Mouse (Mus musculus) myocyte (in vitro differentiated cells): Measurements from ENCODE around the gene Rsg1. TPM values are rescaled to one million over a fixed set of nuclear protein-coding genes. Genes with fewer than 3 reads are reported as not detected.

Experiments
- H3K27me3 ChIP-seq: one replicate; pipeline ENCODE4 v1.6.1; 2011; ENCODE audit not compliant: control insufficient read depth, insufficient read depth, insufficient read length
- H3K36me3 ChIP-seq: one replicate; pipeline ENCODE4 v1.6.1; 2011; ENCODE audit not compliant: control insufficient read depth, insufficient read depth
- H3K4me2 ChIP-seq: one replicate; pipeline ENCODE4 v1.6.1; 2011; ENCODE audit warnings: low read depth, control low read depth
- H3K4me3 ChIP-seq: one replicate; pipeline ENCODE4 v1.5.1; 2011; ENCODE audit warnings: mild to moderate bottlenecking, control low read depth, moderate library complexity
- H3K79me2 ChIP-seq: one replicate; pipeline ENCODE4 v1.6.1; 2011; ENCODE audit not compliant: control insufficient read depth, insufficient read depth
- H3ac ChIP-seq: one replicate; pipeline ENCODE4 v1.6.1; 2011; ENCODE audit not compliant: control insufficient read depth, insufficient read length
- CEBPB ChIP-seq: IDR thresholded peaks from 2 replicates; pipeline ENCODE4 v1.6.1; 2011; ENCODE audit warnings: mild to moderate bottlenecking, moderate library complexity; ENCODE audit not compliant: poor library complexity, insufficient read depth, severe bottlenecking
- E2F4 ChIP-seq: IDR thresholded peaks from one replicate; pipeline ENCODE4 v1.6.1; 2011; ENCODE audit warnings: mild to moderate bottlenecking, control low read depth, moderate library complexity; ENCODE audit not compliant: insufficient read depth
- MAX ChIP-seq: IDR thresholded peaks from one replicate; pipeline ENCODE4 v1.6.1; 2011; ENCODE audit warnings: low read depth, mild to moderate bottlenecking, control low read depth
- MYOD1 ChIP-seq, 3 experiments: IDR thresholded peaks; one replicate each; pipeline ENCODE4 v1.6.1; 2011; ENCODE audit warnings: control low read depth in 2 of 3, low read depth in 2 of 3, mild to moderate bottlenecking in 2 of 3, moderate library complexity in 1 of 3; ENCODE audit not compliant: insufficient read length in 2 of 3, control insufficient read depth in 1 of 3
- MYOG ChIP-seq, 3 experiments: IDR thresholded peaks; one replicate each; pipeline ENCODE4 v1.6.1; 2011; ENCODE audit warnings: control low read depth in 2 of 3, low read depth in 2 of 3, mild to moderate bottlenecking in 2 of 3; ENCODE audit not compliant: insufficient read length in 2 of 3, control insufficient read depth in 1 of 3, insufficient read depth in 1 of 3
- POLR2A ChIP-seq: IDR thresholded peaks from one replicate; pipeline ENCODE4 v1.6.1; 2011; ENCODE audit warnings: low read depth, mild to moderate bottlenecking, control low read depth, moderate library complexity; ENCODE audit not compliant: insufficient read length
- POLR2AphosphoS2 ChIP-seq: IDR thresholded peaks from one replicate; pipeline ENCODE4 v1.6.1; 2011; ENCODE audit warnings: low read depth, control low read depth; ENCODE audit not compliant: insufficient read length
- REST ChIP-seq: IDR thresholded peaks from one replicate; pipeline ENCODE4 v1.6.1; 2011; ENCODE audit warnings: mild to moderate bottlenecking, control low read depth, moderate library complexity; ENCODE audit not compliant: insufficient read depth, insufficient read length
- SRF ChIP-seq: IDR thresholded peaks from one replicate; pipeline ENCODE4 v1.6.1; 2011; ENCODE audit warnings: low read depth; ENCODE audit not compliant: control insufficient read depth, insufficient read length
- TCF12 ChIP-seq: IDR thresholded peaks from one replicate; pipeline ENCODE4 v1.6.1; 2011; ENCODE audit warnings: mild to moderate bottlenecking, control low read depth; ENCODE audit not compliant: poor library complexity, insufficient read depth, severe bottlenecking
- TCF3 ChIP-seq: IDR thresholded peaks from one replicate; pipeline ENCODE4 v1.6.1; 2011; ENCODE audit warnings: low read depth, control low read depth; ENCODE audit not compliant: insufficient read length
- USF1 ChIP-seq: IDR thresholded peaks from one replicate; pipeline ENCODE4 v1.6.1; 2011; ENCODE audit warnings: low read depth, mild to moderate bottlenecking, control low read depth, moderate library complexity
- polyA plus RNA-seq: library from polyadenylated mRNA; unstranded; fragments of >200 nt; fragmentation: generic; extraction: Trizol; gene quantifications from one replicate; pipeline ENCODE4 v1.2.1, GENCODE M21; 2012; ENCODE audit warnings: missing spikeins

The Rsg1 gene
- polyA plus RNA-seq, 1 experiment = 0.78 TPM

DNA sequence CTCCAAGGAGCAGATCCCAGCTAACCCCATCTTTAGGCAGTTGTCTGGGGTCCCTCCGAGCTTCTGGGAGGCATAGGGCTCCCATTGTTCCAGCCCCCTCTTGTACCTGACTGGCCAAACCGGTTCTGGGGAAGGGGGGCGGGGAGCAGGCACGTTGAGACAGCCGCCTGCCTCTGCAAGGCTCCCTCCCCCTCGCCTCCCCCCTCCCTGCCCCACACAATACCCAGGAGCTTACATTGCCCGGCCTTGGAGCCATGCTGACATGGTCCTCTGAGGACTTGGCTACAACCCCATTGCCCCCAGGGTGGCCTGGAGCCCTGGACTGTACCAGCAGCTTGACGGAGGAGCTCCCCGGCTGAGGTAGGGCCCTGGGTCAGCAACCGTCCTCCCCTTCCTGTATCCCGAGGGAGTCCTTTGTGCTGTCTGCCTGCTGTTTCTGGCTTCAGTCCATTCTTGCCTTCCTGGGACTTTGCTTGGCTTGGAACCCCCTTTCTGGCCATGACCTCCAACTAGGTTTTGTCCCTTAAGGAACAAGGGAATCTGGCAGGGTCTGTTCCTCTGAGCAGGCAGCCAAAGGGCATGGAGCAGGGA, 29.0 kb downstream of the Rsg1 start:
- no peak overlapping the region for H3K4me3 ChIP-seq
- H3K79me2 ChIP-seq = no peaks in the 10 kb centered on the region
- peak overlapping the region; percentile 21 for H3K4me2 ChIP-seq
- no peak overlapping the region for H3ac ChIP-seq
- H3K36me3 ChIP-seq = no peaks in the 10 kb centered on the region
- H3K27me3 ChIP-seq = no peaks in the 10 kb centered on the region
- TF ChIP-seq MYOG (IDR thresholded peaks at IDR 0.05; ENCODE audit: control insufficient read depth in 1 of 3, insufficient read depth in 1 of 3, insufficient read length in 2 of 3, low read depth in 2 of 3) (no peak), MYOD1 (IDR thresholded peaks at IDR 0.05; ENCODE audit: control insufficient read depth in 1 of 3, insufficient read length in 2 of 3, low read depth in 2 of 3) (no peak), POLR2AphosphoS2 (no peak), REST (no peak), SRF (no peak), USF1 (no peak), E2F4 (no peak), POLR2A (no peak), CEBPB (no peak), TCF12 (no peak), MAX (no peak), TCF3 (no peak)

DNA sequence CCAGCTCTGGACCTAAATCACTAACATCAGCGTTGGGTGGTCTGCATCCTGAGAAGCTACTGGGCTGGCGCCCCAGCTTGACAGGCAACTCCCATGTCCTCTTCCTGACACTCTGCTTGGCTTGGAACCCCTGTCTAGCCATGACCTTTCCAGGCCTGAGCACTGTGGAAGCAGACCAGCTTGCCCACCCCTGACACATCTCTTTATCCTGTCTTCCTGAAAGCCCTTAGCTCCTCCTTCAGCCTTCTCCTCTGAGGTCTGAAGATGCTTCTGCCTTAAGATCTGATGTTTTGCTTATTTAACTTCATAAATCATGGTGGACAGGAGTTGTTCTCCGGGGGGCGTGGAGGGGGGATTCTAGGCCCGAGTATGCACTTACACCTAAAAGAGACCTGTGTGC, 29.9 kb downstream of the Rsg1 start:
- no peaks in the 10 kb centered on the region for H3K36me3 ChIP-seq
- H3ac ChIP-seq = no peak overlapping the region
- H3K4me3 ChIP-seq = no peak overlapping the region
- no peaks in the 10 kb centered on the region for H3K79me2 ChIP-seq
- no peak overlapping the region for H3K4me2 ChIP-seq
- TF ChIP-seq TCF12 (no peak), USF1 (no peak), POLR2AphosphoS2 (no peak), POLR2A (no peak), REST (no peak), MYOD1 (IDR thresholded peaks at IDR 0.05; ENCODE audit: control insufficient read depth in 1 of 3, insufficient read length in 2 of 3, low read depth in 2 of 3) (no peak), MAX (no peak), SRF (no peak), MYOG (IDR thresholded peaks at IDR 0.05; ENCODE audit: control insufficient read depth in 1 of 3, insufficient read depth in 1 of 3, insufficient read length in 2 of 3, low read depth in 2 of 3) (no peak), E2F4 (no peak), TCF3 (no peak), CEBPB (no peak)
- H3K27me3 ChIP-seq = no peaks in the 10 kb centered on the region

DNA sequence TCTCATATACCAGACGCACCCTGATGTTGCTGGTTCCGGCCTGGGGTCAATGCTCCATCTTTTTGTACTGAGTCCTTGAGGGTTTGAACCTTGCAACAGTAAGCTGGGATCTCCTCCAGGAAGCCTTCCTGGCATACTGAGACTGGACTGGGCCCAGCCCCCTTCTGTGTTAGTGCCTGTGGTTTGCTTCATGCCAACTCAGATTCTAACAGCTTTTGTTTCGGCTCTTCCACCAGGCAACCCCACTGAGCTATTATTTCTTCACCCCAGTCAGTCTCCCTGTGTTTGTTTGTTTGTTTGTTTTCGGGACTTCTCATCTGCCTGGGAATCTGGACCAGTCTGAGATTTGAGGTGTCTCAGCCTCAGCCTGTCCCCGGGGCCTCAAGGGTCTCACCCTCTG, 30.6 kb downstream of the Rsg1 start:
- Histone ChIP-seq H3K79me2 (no peaks in the 10 kb centered on the region), H3K36me3 (no peaks in the 10 kb centered on the region), H3K27me3 (no peaks in the 10 kb centered on the region), H3K4me2 (peak overlapping the region; percentile 99), H3ac (peak overlapping the region; percentile 52), H3K4me3 (peak overlapping the region; percentile 31)
- TF ChIP-seq TCF12 (no peak), MAX (no peak), CEBPB (no peak), USF1 (no peak)

DNA sequence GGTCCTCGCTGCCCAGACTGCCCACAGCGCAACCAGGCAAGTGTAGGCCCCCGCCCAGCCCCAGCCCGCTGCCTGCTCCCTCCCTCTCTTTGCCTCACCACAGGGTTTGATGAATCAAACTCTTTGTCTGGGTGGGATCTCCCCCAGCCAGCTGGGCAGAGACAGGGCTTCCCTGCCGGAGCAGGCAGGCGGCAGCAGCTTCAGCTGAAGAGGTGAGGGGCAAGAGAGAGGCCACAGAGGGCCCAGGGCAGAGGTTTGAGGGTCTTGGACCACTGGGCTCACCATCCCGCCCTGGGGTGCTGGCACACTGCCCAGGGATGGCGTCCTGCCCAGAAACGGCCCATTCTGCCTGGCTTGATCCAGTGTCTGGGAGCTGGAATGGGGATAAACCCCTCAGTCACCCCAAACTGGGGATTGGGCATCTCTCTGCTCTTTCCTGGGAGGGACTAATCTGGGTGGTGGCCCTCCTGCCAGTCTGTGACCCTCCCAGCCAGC, 31.2 kb downstream of the Rsg1 start:
- peak overlapping the region; percentile 99 for H3K4me2 ChIP-seq

More for the DNA sequence above, 31.2 kb downstream of the Rsg1 start:
- Histone ChIP-seq H3K36me3 (no peaks in the 10 kb centered on the region), H3ac (peak overlapping the region; percentile 52), H3K4me3 (peak overlapping the region; percentile 31), H3K79me2 (no peaks in the 10 kb centered on the region), H3K27me3 (no peaks in the 10 kb centered on the region)
- TF ChIP-seq MYOG (IDR thresholded peaks at IDR 0.05; ENCODE audit: control insufficient read depth in 1 of 3, insufficient read depth in 1 of 3, insufficient read length in 2 of 3, low read depth in 2 of 3) (peak in 1 of 3 experiments; percentile 51), TCF12 (no peak), MAX (no peak), CEBPB (no peak), POLR2AphosphoS2 (peak; percentile 16), SRF (no peak), E2F4 (no peak), TCF3 (no peak), USF1 (no peak), MYOD1 (IDR thresholded peaks at IDR 0.05; ENCODE audit: control insufficient read depth in 1 of 3, insufficient read length in 2 of 3, low read depth in 2 of 3) (peak in 1 of 3 experiments; percentile 26), REST (no peak), POLR2A (peak; percentile 41)
